Mouse (Mus musculus): ENCODE measurements at regions not wholly inside any gene's neighbourhood (a gene's known extent, or its start where the extent isn't known, plus 50 kb on each side); places are given as distances from the start of the nearest gene placed in this dataset.

DNA sequence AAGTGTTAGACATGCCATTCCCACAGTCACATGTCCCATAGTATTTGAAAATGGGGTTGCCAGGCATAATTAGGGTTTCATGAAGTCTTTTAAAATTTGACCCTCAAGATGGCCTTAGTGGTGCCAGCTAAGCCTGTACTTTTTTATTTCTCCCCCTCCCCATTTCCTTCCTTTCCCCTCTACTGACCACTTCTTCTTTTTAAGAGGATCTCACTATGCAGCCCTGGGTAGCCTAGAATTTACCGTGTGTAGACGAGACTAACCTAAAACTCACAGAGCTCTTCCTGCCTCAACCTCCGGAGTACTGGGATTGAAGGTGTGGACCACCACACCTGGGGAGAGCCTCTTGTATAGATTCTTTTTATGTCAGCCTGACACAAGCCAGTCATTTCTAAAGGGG, 209.8 kb upstream of the Irx5 start:
- ATAC-seq (no peak), DNase-seq (ENCODE audit: low spot score) (no peak)
- Histone ChIP-seq H3K36me3 (ENCODE audit: insufficient read depth, low read length) (no peaks in the 10 kb centered on the region), H3K9ac (replicated peaks; ENCODE audit: low read depth) (no peak overlapping the region), H3K27ac (ENCODE audit: low read length) (no peak overlapping the region), H3K9me3 (ENCODE audit: low read length) (no peaks in the 10 kb centered on the region; the same call in 1 of the 2 replicates), H3K27me3 (replicated peaks; ENCODE audit: insufficient read depth, low read length) (no peaks in the 10 kb centered on the region), H3K4me2 (replicated peaks; ENCODE audit: low read depth, low read length) (no peak overlapping the region), H3K4me1 (ENCODE audit: insufficient read depth, low read depth, low read length) (no peaks in the 10 kb centered on the region), H3K4me3 (ENCODE audit: low read depth, low read length) (no peak overlapping the region)
- no peak for TF ChIP-seq EP300 (IDR thresholded peaks at IDR 0.05)
- TF ChIP-seq CTCF (IDR thresholded peaks at IDR 0.05), result no peak
- WGBS, result 81% methylated on average over 3 of the region's 3 CpGs

DNA sequence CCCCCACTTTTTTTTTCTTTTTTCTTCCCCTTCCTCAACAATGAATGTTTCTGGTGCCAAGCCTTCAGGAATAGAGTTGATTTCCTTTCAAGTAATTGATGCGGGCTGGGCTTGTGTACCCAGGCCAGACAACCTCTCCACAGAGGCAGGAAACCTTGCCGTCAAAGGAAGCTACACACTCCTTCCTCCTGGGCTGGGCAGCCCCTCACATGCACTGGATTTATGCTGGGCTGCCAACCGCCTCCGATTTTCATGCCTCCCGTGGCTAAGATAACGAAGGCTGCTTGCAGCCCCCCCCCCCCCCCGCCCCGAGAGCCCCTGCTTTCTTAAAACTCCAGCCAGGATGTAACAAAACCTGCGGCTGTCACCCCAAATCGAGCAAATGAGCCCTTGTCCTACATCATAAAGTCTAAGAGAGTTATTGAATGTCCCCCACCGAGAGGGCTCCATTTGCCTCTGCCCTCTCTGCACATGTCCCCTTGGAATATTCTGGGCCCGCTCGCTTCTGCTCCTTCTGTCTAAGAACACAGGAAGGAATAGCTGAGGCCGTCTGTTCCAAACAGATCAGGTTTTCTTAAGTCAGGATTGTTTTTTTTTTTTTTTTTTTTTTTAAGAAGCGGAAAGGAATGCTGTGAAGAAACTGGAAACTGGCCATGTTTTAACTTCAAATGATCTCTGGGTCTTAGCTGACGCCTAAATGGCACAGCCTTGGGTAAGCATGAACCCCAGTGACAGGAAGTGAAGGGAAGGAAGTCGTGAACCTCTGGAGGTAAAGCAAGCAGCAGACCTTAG, 220.1 kb upstream of the Irx5 start:
- Histone ChIP-seq H3K27ac (ENCODE audit: low read length) (no peak overlapping the region), H3K36me3 (ENCODE audit: insufficient read depth, low read length) (no peaks in the 10 kb centered on the region), H3K4me2 (replicated peaks; ENCODE audit: low read depth, low read length) (peak overlapping the region; percentile 22; the same call in 1 of the 2 replicates), H3K4me1 (ENCODE audit: insufficient read depth, low read depth, low read length) (no peaks in the 10 kb centered on the region), H3K4me3 (ENCODE audit: low read depth, low read length) (no peak overlapping the region), H3K27me3 (replicated peaks; ENCODE audit: insufficient read depth, low read length) (no peaks in the 10 kb centered on the region), H3K9ac (replicated peaks; ENCODE audit: low read depth) (no peak overlapping the region), H3K9me3 (ENCODE audit: low read length) (no peaks in the 10 kb centered on the region)
- peak; percentile 56; the same call in 1 of the 2 replicates for ATAC-seq
- WGBS, result 11% methylated on average over 16 of the region's 17 CpGs
- TF ChIP-seq EP300 (IDR thresholded peaks at IDR 0.05), result no peak
- no peak for TF ChIP-seq CTCF (IDR thresholded peaks at IDR 0.05)
- peak; percentile 18 for DNase-seq (ENCODE audit: low spot score)

DNA sequence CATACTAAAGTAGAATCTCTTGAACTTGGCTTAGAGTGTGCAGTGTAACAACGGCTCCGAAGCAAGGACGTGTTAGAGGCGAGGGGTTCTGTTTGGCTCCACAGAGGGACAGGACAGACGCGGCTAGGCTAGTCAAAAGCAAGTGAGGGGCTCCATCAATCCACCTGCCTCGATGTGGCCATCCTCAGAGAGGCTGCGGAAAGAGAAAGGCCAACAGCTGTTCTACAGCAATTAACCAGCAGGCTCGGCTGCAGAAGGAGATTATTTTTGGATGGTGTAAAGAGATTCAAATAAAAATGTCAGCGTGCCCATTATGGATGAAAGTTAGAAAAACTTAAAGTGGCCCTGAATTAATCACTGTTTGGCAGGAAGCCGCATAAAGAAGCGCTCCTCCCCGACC, 221.0 kb upstream of the Irx5 start:
- Histone ChIP-seq H3K4me2 (replicated peaks; ENCODE audit: low read depth, low read length) (no peak overlapping the region), H3K4me1 (ENCODE audit: insufficient read depth, low read depth, low read length) (no peaks in the 10 kb centered on the region), H3K36me3 (ENCODE audit: insufficient read depth, low read length) (no peaks in the 10 kb centered on the region), H3K27ac (ENCODE audit: low read length) (no peak overlapping the region), H3K9ac (replicated peaks; ENCODE audit: low read depth) (no peak overlapping the region), H3K4me3 (ENCODE audit: low read depth, low read length) (no peak overlapping the region), H3K27me3 (replicated peaks; ENCODE audit: insufficient read depth, low read length) (no peaks in the 10 kb centered on the region), H3K9me3 (ENCODE audit: low read length) (no peaks in the 10 kb centered on the region)
- WGBS, result 20% methylated on average over 13 of the region's 13 CpGs
- TF ChIP-seq EP300 (IDR thresholded peaks at IDR 0.05) (no peak), CTCF (IDR thresholded peaks at IDR 0.05) (no peak)
- ATAC-seq, result no peak
- DNase-seq (ENCODE audit: low spot score), result no peak

DNA sequence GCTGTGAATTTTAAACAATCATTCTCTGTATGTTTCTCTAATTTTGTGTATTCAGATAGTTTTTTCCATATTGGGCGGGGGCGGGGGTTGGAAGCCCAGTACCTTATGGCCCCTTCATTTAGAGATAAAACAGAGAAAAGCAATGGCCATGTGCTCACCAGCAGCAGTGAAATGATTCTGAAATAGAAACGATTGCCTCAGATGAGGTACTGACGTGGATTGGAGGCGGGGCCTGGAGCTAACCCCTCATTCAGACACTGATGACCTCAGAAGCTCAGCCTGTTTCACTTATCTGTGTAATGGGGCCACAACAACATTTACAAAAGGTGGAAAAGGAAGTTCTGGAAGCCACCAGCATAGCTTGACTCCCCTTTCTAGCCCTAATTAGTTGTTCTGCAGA, 223.0 kb upstream of the Irx5 start:
- no peak overlapping the region for H3K4me3 ChIP-seq (ENCODE audit: low read depth, low read length)
- H3K4me1 ChIP-seq (ENCODE audit: insufficient read depth, low read depth, low read length), result no peaks in the 10 kb centered on the region
- no peak overlapping the region for H3K27ac ChIP-seq (ENCODE audit: low read length)
- no peak overlapping the region for H3K4me2 ChIP-seq (replicated peaks; ENCODE audit: low read depth, low read length)
- no peaks in the 10 kb centered on the region for H3K36me3 ChIP-seq (ENCODE audit: insufficient read depth, low read length)
- DNase-seq (ENCODE audit: low spot score) (no peak), ATAC-seq (no peak)
- no peak for TF ChIP-seq CTCF (IDR thresholded peaks at IDR 0.05)
- H3K9me3 ChIP-seq (ENCODE audit: low read length), result no peaks in the 10 kb centered on the region
- no peaks in the 10 kb centered on the region for H3K27me3 ChIP-seq (replicated peaks; ENCODE audit: insufficient read depth, low read length)
- H3K9ac ChIP-seq (replicated peaks; ENCODE audit: low read depth), result no peak overlapping the region
- WGBS, result 54% methylated on average over 5 of the region's 5 CpGs

DNA sequence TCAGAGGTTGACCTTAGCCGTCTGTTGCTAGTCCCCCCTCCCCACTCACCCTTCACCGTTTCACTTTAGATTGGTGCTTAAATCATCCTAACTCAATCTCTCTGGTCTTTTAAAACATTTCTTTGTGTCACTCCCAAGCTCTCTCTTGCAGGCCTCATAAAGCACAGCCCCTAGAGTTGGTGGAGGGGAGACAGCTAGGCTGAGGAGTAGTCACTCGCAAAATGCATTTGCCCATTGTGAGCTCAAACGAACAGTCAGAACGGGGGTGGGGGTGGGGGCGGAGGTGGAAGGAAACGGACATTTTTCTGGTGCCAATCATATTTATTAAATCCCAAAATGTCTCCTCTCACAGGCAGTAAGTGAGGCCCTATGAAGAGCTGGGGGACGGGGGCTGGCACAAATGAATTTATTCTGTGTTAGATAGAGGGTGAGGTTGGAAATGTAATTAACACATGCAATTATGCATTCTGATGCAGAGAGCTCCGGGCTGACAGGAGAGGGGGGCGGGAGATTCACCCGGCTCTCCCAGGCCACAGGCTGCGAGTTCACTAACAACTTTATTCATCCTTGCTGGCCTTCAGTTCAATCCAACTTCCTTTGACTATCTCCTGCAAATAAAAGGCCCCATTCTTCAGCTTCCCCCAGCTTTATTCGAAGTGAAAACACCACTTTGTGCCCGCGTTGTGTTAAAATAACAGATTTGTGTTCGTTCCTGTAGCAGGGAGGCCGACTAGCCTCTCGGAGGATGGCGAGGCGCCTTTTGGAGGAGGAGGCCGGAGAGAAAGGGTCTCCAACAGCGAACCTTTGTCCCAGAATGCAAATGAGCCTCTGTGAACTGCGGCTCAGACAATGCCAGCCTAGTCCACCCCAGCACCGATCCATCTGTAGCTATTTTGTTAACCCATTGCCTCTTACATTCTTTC, 223.7 kb upstream of the Irx5 start:
- H3K36me3 ChIP-seq (ENCODE audit: insufficient read depth, low read length), result no peaks in the 10 kb centered on the region
- no peaks in the 10 kb centered on the region for H3K9me3 ChIP-seq (ENCODE audit: low read length)
- WGBS, result 48% methylated on average over 24 of the region's 24 CpGs
- no peak overlapping the region for H3K9ac ChIP-seq (replicated peaks; ENCODE audit: low read depth)
- H3K4me3 ChIP-seq (ENCODE audit: low read depth, low read length), result no peak overlapping the region
- no peaks in the 10 kb centered on the region for H3K27me3 ChIP-seq (replicated peaks; ENCODE audit: insufficient read depth, low read length)
- no peak overlapping the region for H3K4me2 ChIP-seq (replicated peaks; ENCODE audit: low read depth, low read length)
- TF ChIP-seq CTCF (IDR thresholded peaks at IDR 0.05) (no peak), EP300 (IDR thresholded peaks at IDR 0.05) (no peak)
- H3K4me1 ChIP-seq (ENCODE audit: insufficient read depth, low read depth, low read length), result no peaks in the 10 kb centered on the region
- no peak overlapping the region for H3K27ac ChIP-seq (ENCODE audit: low read length)
- no peak for ATAC-seq
- no peak for DNase-seq (ENCODE audit: low spot score)

DNA sequence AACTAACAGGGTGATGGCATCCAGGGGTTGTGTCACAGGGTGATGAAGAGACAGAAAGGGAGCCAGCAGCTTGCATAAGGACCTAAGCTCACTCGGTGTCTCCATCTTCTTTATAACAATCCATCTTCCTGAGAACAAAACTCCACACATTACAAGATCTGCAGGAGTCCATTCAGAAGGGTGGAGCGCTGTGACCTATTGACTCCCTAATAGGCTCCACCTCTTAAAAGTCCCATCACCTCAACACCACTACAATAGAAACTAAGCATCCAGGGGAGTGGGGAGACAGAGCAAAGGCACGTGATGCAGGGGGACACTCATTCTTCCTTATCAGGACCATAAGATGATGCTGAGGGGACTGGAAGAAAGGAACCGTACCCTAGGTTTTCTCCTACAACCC, 224.5 kb upstream of the Irx5 start:
- ATAC-seq (no peak), DNase-seq (ENCODE audit: low spot score) (no peak)
- no peaks in the 10 kb centered on the region for H3K4me1 ChIP-seq (ENCODE audit: insufficient read depth, low read depth, low read length)
- no peak overlapping the region for H3K9ac ChIP-seq (replicated peaks; ENCODE audit: low read depth)
- H3K9me3 ChIP-seq (ENCODE audit: low read length), result no peaks in the 10 kb centered on the region
- H3K27ac ChIP-seq (ENCODE audit: low read length), result no peak overlapping the region
- 77% methylated on average over 4 of the region's 4 CpGs for WGBS
- H3K4me3 ChIP-seq (ENCODE audit: low read depth, low read length), result no peak overlapping the region
- no peak for TF ChIP-seq EP300 (IDR thresholded peaks at IDR 0.05)
- TF ChIP-seq CTCF (IDR thresholded peaks at IDR 0.05), result no peak
- H3K27me3 ChIP-seq (replicated peaks; ENCODE audit: insufficient read depth, low read length), result no peaks in the 10 kb centered on the region
- no peak overlapping the region for H3K4me2 ChIP-seq (replicated peaks; ENCODE audit: low read depth, low read length)
- no peaks in the 10 kb centered on the region for H3K36me3 ChIP-seq (ENCODE audit: insufficient read depth, low read length)

Data from lung, postnatal 0 days (tissue).